Mouse (Mus musculus) limb, embryonic 11.5 days (tissue): ENCODE results near the gene Thap2. TPM values are rescaled to one million over a fixed set of nuclear protein-coding genes. Genes with fewer than 3 reads are reported as not detected.
A peak's percentile ranks its signal among the peaks of the same experiment; 100 is the strongest.

ENCODE experiments used
- ATAC-seq: fragments of 200-750 bp; cut with Nextera tagmentation; 2 replicates; pipeline ENCODE4 v1.8.0; 2017; ENCODE audit warnings: low read depth; ENCODE audit not compliant: insufficient number of reproducible peaks, low FRiP score, low TSS enrichment
- DNase-seq: peaks from one replicate; pipeline ENCODE4 v3.0.0-alpha.2; 2015; ENCODE audit warnings: low spot score
- H3K27ac ChIP-seq: fragments of 300-500 bp; sonication (generic); replicated peaks from 2 replicates; pipeline ENCODE4 v1.5.1; 2014; ENCODE audit warnings: low read depth, mild to moderate bottlenecking, low read length
- H3K27me3 ChIP-seq: fragments of 300-500 bp; sonication (generic); 2 replicates; pipeline ENCODE4 v1.6.1; 2014; ENCODE audit warnings: mild to moderate bottlenecking, low read length, mixed read lengths; ENCODE audit not compliant: control insufficient read depth, insufficient read depth
- H3K36me3 ChIP-seq: fragments of 300-500 bp; sonication (generic); 2 replicates; pipeline ENCODE4 v1.6.1; 2014; ENCODE audit warnings: mild to moderate bottlenecking, low read length, moderate library complexity, mixed read lengths; ENCODE audit not compliant: control insufficient read depth, insufficient read depth
- H3K4me1 ChIP-seq: fragments of 300-500 bp; sonication (generic); 2 replicates; pipeline ENCODE4 v1.6.1; 2014; ENCODE audit warnings: low read length, mixed read lengths; ENCODE audit not compliant: control insufficient read depth, insufficient read depth
- H3K4me2 ChIP-seq: fragments of 300-500 bp; sonication (generic); 2 replicates; pipeline ENCODE4 v1.6.1; 2014; ENCODE audit warnings: low read depth, mild to moderate bottlenecking, moderate library complexity; ENCODE audit not compliant: severe bottlenecking
- H3K4me3 ChIP-seq: fragments of 300-500 bp; sonication (generic); 2 replicates; pipeline ENCODE4 v1.5.1; 2014; ENCODE audit warnings: low read depth, low read length
- H3K9ac ChIP-seq: fragments of 300-500 bp; sonication (generic); 2 replicates; pipeline ENCODE4 v1.6.1; 2014; ENCODE audit warnings: mild to moderate bottlenecking, low read length
- H3K9me3 ChIP-seq: fragments of 300-500 bp; sonication (generic); 2 replicates; pipeline ENCODE4 v1.6.1; 2016; ENCODE audit warnings: low read length; ENCODE audit not compliant: control insufficient read depth
- WGBS: fragments of 180-500 bp; shearing (Covaris S2); extraction: QIAGEN DNeasy Blood & Tissue Kit; methylation state at CpG from one replicate; pipeline ENCODE4 v1.1.7; 2014; 5-methylcytosine and 5-hydroxymethylcytosine counted together
- polyA plus RNA-seq: library from polyadenylated mRNA; unstranded; fragments of >200 nt; fragmentation: Nextera tagmentation; extraction: Ambion mirVana; gene quantifications from 2 replicates; pipeline ENCODE4 v1.2.1, GENCODE M21; 2014

Gene Thap2
- 21.3 and 21.7 TPM in 2 replicates for polyA plus RNA-seq

GRCm38 (mm10) chr10:115384221-115385017 lies at the start of gene Thap2, which contains the start of gene Zfc3h1:
Gene Thap2, minus strand, starts transcription at chr10:115384443.
Gene Zfc3h1, plus strand, starts transcription at chr10:115384959.
- under 1% methylated on average over 65 of the region's 65 CpGs for WGBS
- peak within 1 kb of the TSS; percentile 97 for H3K4me3 ChIP-seq
- DNase-seq (peak; percentile 99), ATAC-seq (peak; percentile 98)
- H3K27me3 ChIP-seq, result no peaks in the 10 kb centered on the region
- no peaks in the 10 kb centered on the region for H3K36me3 ChIP-seq
- H3K4me2 ChIP-seq, result peak within 1 kb of the TSS; percentile 68
- peak within 1 kb of the TSS; percentile 95 for H3K9ac ChIP-seq
- H3K4me1 ChIP-seq, result peaks cover 5% of the 10 kb centered on the region; the same call in 1 of the 2 replicates
- H3K9me3 ChIP-seq, result no peaks in the 10 kb centered on the region
- H3K27ac ChIP-seq, result peak within 1 kb of the TSS; percentile 95

- 77% methylated on average over 2 of the region's 2 CpGs for WGBS
- H3K4me2 ChIP-seq, result no peak overlapping the region
- no peaks in the 10 kb centered on the region for H3K9me3 ChIP-seq
- H3K4me1 ChIP-seq, result no peaks in the 10 kb centered on the region
- H3K27ac ChIP-seq, result no peak overlapping the region
- no peak overlapping the region for H3K4me3 ChIP-seq
- peaks cover 5% of the 10 kb centered on the region for H3K36me3 ChIP-seq
- no peak for DNase-seq
- no peak for ATAC-seq
- no peak overlapping the region for H3K9ac ChIP-seq
- H3K27me3 ChIP-seq, result no peaks in the 10 kb centered on the region
Measured at GRCm38 (mm10) chr10:115425351-115425750, 41.1 kb upstream of the Thap2 start.

GRCm38 (mm10) chr10:115421976-115422375 lies 37.7 kb upstream of the Thap2 start:
- no peaks in the 10 kb centered on the region for H3K9me3 ChIP-seq
- no peaks in the 10 kb centered on the region for H3K4me1 ChIP-seq
- DNase-seq, result no peak
- H3K27me3 ChIP-seq, result no peaks in the 10 kb centered on the region
- no peak for ATAC-seq
- WGBS, result 94% methylated on average over 4 of the region's 4 CpGs
- H3K36me3 ChIP-seq, result no peaks in the 10 kb centered on the region; the same call in 1 of the 2 replicates
- H3K4me3 ChIP-seq, result no peak overlapping the region
- no peak overlapping the region for H3K4me2 ChIP-seq
- H3K9ac ChIP-seq, result no peak overlapping the region
- no peak overlapping the region for H3K27ac ChIP-seq

GRCm38 (mm10) chr10:115414056-115414455 lies 29.8 kb upstream of the Thap2 start:
- ATAC-seq (no peak), DNase-seq (no peak)
- Histone ChIP-seq H3K27me3 (no peaks in the 10 kb centered on the region), H3K27ac (no peak overlapping the region), H3K9ac (no peak overlapping the region), H3K36me3 (peaks cover 18% of the 10 kb centered on the region), H3K4me2 (no peak overlapping the region), H3K4me3 (no peak overlapping the region), H3K4me1 (no peaks in the 10 kb centered on the region), H3K9me3 (no peaks in the 10 kb centered on the region)
- WGBS, result 87% methylated on average over 3 of the region's 3 CpGs

- H3K27ac ChIP-seq, result no peak overlapping the region
- DNase-seq, result no peak
- H3K4me2 ChIP-seq, result no peak overlapping the region
- peaks cover 21% of the 10 kb centered on the region for H3K36me3 ChIP-seq
- H3K4me1 ChIP-seq, result no peaks in the 10 kb centered on the region
- no peaks in the 10 kb centered on the region for H3K9me3 ChIP-seq
- H3K9ac ChIP-seq, result no peak overlapping the region
- 87% methylated on average over 2 of the region's 2 CpGs for WGBS
- ATAC-seq, result no peak
- no peak overlapping the region for H3K4me3 ChIP-seq
- H3K27me3 ChIP-seq, result no peaks in the 10 kb centered on the region
Measured at GRCm38 (mm10) chr10:115413496-115413895, 29.3 kb upstream of the Thap2 start.

GRCm38 (mm10) chr10:115406393-115406792 lies 22.1 kb upstream of the Thap2 start:
- Histone ChIP-seq H3K4me1 (no peaks in the 10 kb centered on the region), H3K27me3 (no peaks in the 10 kb centered on the region), H3K36me3 (peaks cover 21% of the 10 kb centered on the region), H3K9me3 (no peaks in the 10 kb centered on the region), H3K4me2 (no peak overlapping the region), H3K4me3 (no peak overlapping the region), H3K9ac (no peak overlapping the region), H3K27ac (no peak overlapping the region)
- WGBS, result 74% methylated on average over 6 of the region's 6 CpGs
- DNase-seq (peak; percentile 77), ATAC-seq (no peak)

- 86% methylated on average over 1 of the region's 1 CpGs for whole genome bisulfite sequencing
- Histone ChIP-seq H3K4me1 (peaks cover 3% of the 10 kb centered on the region; the same call in 1 of the 2 replicates), H3K9ac (no peak overlapping the region), H3K4me2 (no peak overlapping the region), H3K27me3 (no peaks in the 10 kb centered on the region), H3K36me3 (peaks cover 10% of the 10 kb centered on the region), H3K9me3 (no peaks in the 10 kb centered on the region), H3K27ac (no peak overlapping the region), H3K4me3 (no peak overlapping the region)
- ATAC-seq (no peak), DNase-seq (no peak)
Measured at GRCm38 (mm10) chr10:115391896-115392295, 7.7 kb upstream of the Thap2 start.

GRCm38 (mm10) chr10:115391076-115391475 lies 6.8 kb upstream of the Thap2 start:
- H3K4me2 ChIP-seq, result no peak overlapping the region
- H3K36me3 ChIP-seq, result peaks cover 10% of the 10 kb centered on the region
- no peak for ATAC-seq
- no peak overlapping the region for H3K27ac ChIP-seq
- H3K9me3 ChIP-seq, result no peaks in the 10 kb centered on the region
- H3K9ac ChIP-seq, result no peak overlapping the region
- H3K4me3 ChIP-seq, result no peak overlapping the region
- 91% methylated on average over 4 of the region's 4 CpGs for WGBS
- H3K27me3 ChIP-seq, result no peaks in the 10 kb centered on the region
- peaks cover 3% of the 10 kb centered on the region; the same call in 1 of the 2 replicates for H3K4me1 ChIP-seq
- DNase-seq, result no peak
